Mouse (Mus musculus) urinary bladder, postnatal 25 days (tissue): ENCODE results near the gene Stub1.

Experiments
- DNase-seq: peaks from one replicate; pipeline ENCODE4 v3.0.0; 2022; ENCODE audit warnings: low spot score

Stub1 gene

DNA sequence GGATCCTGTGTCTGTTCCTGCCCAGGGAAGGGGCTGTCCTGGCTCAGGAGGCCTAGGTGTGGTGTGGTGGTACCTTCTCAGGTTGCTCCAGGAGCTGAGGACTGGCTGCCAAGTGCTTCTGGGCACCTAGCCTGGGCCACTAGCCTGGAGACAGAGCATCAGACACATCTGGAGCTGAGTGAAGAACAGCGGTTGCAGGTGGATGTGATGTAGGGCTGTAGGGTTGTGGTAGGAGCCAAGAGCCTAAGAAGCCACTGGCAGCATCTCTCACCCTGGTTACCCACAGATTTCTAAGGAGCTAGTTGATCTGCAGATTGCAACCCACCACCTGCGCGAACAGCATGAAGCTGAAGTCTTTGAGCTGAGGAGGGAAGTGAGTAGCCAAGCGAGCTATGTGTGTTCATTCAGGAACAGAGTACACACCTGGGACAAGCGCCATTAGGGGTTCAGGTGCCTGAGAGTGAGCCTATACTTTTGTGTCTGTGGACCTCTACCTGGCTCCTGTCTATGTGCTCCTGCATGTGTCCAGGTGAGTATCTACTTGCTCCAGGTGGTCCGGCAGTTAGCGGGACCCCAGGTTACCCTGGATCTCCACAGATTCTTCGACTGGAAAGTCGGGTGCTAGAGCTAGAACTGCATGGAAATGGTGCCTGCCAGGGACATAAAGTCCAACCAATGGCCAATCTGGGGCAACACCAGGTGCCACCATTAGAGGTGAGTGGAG, 46.3 kb downstream of the Stub1 start:
- DNase-seq: no peak

DNA sequence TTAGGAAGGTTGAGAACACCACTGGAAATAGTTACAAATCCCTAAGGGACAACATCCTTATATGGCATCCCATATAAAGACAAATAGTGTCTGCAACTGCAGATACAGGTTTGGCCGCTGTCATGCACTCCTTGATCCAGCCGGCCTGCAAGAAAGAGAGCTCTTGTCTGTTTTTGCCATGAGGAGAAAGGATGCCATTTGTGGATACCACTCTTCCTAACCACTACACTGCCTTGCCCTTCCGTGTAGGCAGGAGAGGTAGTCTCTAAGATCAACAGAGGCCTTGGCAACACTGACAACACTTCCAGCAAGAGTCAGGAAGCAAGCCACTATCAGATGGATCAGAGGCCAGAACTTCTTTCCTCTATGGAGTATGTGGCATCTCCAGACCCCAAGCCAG, 46.9 kb downstream of the Stub1 start, which contains the start of gene Ccdc78:
Gene Ccdc78, plus strand, starts transcription at position 301 of the 400 bp plus-strand sequence.
- no peak for DNase-seq

DNA sequence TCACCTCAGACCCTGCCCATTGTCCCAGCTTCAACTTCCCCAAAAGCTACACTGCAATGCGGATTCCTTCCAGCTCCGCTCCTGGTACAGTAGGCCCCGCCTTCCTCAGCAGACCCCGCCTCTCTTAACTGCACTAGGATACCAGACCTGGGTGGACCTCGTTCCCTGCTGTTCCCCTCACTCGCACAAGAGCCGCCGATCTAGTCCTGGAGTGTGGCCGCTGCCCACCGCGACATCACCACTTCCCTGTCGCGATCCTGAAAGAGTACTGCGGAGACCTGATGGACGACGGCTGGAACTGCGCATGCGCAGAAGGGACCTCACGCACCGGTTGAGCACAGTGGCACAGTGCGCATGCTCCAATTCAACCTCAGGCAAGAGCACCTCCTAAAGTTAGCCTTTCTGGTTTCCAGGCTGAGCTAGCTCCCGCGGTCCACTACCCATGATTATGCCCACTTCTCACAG, 47.9 kb downstream of the Stub1 start, which contains the start of gene Haghl:
Gene Haghl, minus strand, starts transcription at position 393 of the 465 bp plus-strand sequence.
- DNase-seq: peak; percentile 94

DNA sequence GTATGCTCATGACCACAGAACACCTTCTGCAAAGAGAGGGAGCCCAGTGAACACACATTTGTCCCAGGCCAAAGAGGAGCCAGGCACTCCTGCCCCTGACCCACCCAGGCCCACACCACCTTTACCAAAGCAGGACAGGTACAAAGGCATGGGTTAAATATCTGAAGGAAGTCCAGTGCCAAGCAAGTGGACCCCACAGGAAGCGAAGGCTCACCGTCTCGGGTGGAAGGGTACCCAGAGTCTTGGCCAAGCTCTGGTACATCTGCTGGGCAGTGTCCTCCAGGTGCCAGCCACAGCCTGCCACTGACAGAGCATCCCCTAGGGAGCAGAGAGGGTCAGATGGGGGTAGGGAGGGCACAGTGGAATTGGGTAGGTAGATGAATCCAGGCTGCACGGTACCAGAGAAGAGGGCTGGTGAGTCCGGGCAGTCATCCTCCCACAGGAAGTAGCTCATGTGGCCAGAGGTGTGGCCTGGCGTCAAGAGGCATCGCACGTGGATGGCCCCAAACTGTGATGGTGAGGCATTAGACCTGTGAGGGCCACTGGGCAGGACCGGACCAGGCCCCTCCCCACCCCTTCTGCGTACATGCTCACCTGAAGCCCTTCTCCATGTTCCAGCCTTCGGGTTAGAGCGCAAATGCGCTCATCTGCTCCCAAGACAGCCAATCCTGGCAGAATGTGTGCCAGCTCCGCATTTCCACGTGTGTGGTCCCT, 49.2 kb downstream of the Stub1 start:
- no peak for DNase-seq

DNA sequence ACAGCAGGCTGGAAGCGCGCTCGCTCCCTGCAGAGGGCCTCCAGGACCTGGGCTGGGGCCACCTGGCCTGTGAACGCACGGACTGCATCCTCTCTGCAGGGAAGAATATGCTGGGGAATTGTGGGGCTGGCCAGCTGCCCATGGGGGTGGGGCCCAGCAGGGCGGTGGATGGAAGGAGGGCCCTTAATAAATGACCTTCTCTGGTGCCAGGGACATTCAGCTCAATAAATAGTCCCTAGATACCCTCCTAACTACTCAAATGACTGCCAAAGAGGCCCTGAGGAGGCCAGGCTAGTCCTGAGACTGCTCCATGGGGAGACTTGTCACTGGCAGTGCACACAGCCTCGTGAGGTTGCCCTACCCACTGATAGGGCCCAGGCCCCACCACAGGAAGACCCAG, 50.1 kb downstream of the Stub1 start:
- no peak for DNase-seq

GRCm38 (mm10) chr17:25781339-25781738, 51.9 kb downstream of the Stub1 start:
- DNase-seq: no peak
